Mouse (Mus musculus): Measurements from ENCODE around the gene Olfr510. TPM values are rescaled to one million over a fixed set of nuclear protein-coding genes. Genes with fewer than 3 reads are reported as not detected.

The Olfr510 gene
- not detected for polyA plus RNA-seq (2014; fragmentation: Illumina TruSeq; extraction: RNeasy Lipid Tissue Mini Kit (QIAGEN cat#74804); ENCODE audit: low read depth, low replicate concordance)

DNA sequence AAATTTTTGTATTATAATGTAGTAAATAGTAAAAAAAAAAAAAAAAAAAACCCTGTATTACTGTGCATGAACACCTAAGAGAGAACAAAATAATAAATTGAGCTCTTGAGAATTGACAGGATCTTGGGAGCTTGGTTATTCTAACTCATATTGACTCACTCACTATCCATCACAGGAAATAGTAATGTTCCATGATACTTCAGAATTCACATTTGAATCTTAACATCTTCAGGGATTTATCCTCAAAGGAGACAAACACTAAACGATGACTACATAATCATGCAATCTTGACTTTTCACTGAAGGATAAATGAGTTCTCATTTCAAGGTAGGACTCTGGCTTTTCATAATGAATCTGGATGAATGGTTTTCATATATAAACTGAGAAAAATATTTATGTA, at the start of gene Olfr510:
TSS of gene Olfr510 (plus strand) at position 301 of the 400 bp plus-strand sequence.

GRCm38 (mm10) chr7:108621514-108621913, 44.7 kb upstream of the Olfr510 start, which contains the start of gene Olfr507:
Gene Olfr507, plus strand, starts transcription at chr7:108621814.

DNA sequence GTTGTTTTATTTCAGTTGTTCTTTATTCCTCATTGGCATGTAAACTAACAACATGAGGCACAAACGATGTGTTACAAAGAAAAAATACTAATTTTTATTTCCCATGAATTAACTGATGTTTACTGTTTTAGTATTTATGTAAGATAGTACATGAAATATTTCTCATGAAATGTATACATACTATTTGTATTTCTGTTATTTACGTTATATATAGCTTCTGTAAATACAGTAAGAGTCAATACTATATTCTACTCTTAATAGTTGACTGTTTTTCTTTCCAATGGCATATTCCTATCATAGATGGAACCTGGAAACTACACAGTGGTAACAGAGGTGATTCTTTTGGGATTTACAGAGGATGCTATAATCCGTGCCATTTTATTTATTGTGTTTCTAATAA, 36.5 kb upstream of the Olfr510 start, which contains the start of gene Olfr508:
TSS of gene Olfr508 (plus strand) at position 301 of the 400 bp plus-strand sequence.

DNA sequence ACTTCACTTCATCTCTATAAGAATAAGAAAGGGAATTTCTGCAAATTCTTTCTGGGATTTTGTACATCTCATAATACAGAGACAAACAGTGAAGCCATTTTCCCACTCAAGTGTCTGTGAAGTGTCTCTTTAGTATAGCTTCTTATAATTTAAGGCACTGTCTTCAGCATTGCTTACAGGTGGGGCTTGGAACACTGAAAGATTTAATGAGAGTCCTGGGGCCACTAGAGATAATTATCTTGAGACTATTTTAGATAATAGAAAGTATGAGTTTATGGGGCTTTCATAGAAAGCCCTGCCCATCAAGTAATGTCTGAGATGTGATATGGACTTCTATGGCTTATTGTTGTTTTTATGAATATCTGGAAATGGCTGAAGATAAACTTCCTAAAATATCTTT, 14.4 kb upstream of the Olfr510 start, which contains the start of gene Olfr509:
TSS of gene Olfr509 (minus strand) at position 101 of the 400 bp plus-strand sequence.

DNA sequence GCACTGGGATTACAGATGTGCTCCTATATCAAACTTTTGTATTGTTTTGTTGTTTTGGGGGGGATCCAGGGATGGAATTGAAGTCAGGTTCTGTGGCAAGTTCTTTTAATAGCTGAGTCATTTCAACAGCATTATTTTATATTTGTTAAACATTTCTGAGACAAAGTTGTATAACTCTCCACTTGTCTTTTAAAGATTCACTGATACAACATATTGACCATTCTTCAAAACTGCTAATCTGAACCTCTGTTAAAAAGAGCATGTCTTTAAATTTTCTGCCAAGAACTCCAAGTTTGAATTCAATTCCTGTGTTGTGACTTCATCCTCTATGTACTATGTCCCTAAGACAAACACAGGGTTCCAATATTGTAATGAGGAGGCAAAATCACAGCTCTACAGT, 46.8 kb downstream of the Olfr510 start, which contains the start of gene Olfr512:
TSS of gene Olfr512 (plus strand) at position 301 of the 400 bp plus-strand sequence.

Other genes starting within 250 kb of the Olfr510 start
- gene Olfr497, start 246.0 kb upstream of the Olfr510 start, polyA plus RNA-seq (2014; fragmentation: Illumina TruSeq; extraction: RNeasy Lipid Tissue Mini Kit (QIAGEN cat#74804); ENCODE audit: low read depth, low replicate concordance), result not detected
- not detected for gene Olfr498, start 201.1 kb upstream of the Olfr510 start, polyA plus RNA-seq (2014; fragmentation: Illumina TruSeq; extraction: RNeasy Lipid Tissue Mini Kit (QIAGEN cat#74804); ENCODE audit: low read depth, low replicate concordance)
- gene Olfr502, start 141.4 kb upstream of the Olfr510 start, polyA plus RNA-seq (2014; fragmentation: Illumina TruSeq; extraction: RNeasy Lipid Tissue Mini Kit (QIAGEN cat#74804); ENCODE audit: low read depth, low replicate concordance), result not detected
- gene Olfr503, start 121.9 kb upstream of the Olfr510 start, polyA plus RNA-seq (2014; fragmentation: Illumina TruSeq; extraction: RNeasy Lipid Tissue Mini Kit (QIAGEN cat#74804); ENCODE audit: low read depth, low replicate concordance), result not detected
- not detected for gene Olfr504, start 100.6 kb upstream of the Olfr510 start, polyA plus RNA-seq (2014; fragmentation: Illumina TruSeq; extraction: RNeasy Lipid Tissue Mini Kit (QIAGEN cat#74804); ENCODE audit: low read depth, low replicate concordance)
- not detected for gene Olfr506, start 55.6 kb upstream of the Olfr510 start, polyA plus RNA-seq (2014; fragmentation: Illumina TruSeq; extraction: RNeasy Lipid Tissue Mini Kit (QIAGEN cat#74804); ENCODE audit: low read depth, low replicate concordance)
- gene Olfr507, start 44.6 kb upstream of the Olfr510 start, polyA plus RNA-seq (2014; fragmentation: Illumina TruSeq; extraction: RNeasy Lipid Tissue Mini Kit (QIAGEN cat#74804); ENCODE audit: low read depth, low replicate concordance), result not detected
- not detected for gene Olfr508, start 36.4 kb upstream of the Olfr510 start, polyA plus RNA-seq (2014; fragmentation: Illumina TruSeq; extraction: RNeasy Lipid Tissue Mini Kit (QIAGEN cat#74804); ENCODE audit: low read depth, low replicate concordance)
- gene Olfr509, start 14.5 kb upstream of the Olfr510 start, polyA plus RNA-seq (2014; fragmentation: Illumina TruSeq; extraction: RNeasy Lipid Tissue Mini Kit (QIAGEN cat#74804); ENCODE audit: low read depth, low replicate concordance), result not detected
- gene Olfr512, start 46.9 kb downstream of the Olfr510 start, polyA plus RNA-seq (2014; fragmentation: Illumina TruSeq; extraction: RNeasy Lipid Tissue Mini Kit (QIAGEN cat#74804); ENCODE audit: low read depth, low replicate concordance), result not detected
- not detected for gene Olfr513, start 84.6 kb downstream of the Olfr510 start, polyA plus RNA-seq (2014; fragmentation: Illumina TruSeq; extraction: RNeasy Lipid Tissue Mini Kit (QIAGEN cat#74804); ENCODE audit: low read depth, low replicate concordance)
- not detected for gene Olfr514, start 159.6 kb downstream of the Olfr510 start, polyA plus RNA-seq (2014; fragmentation: Illumina TruSeq; extraction: RNeasy Lipid Tissue Mini Kit (QIAGEN cat#74804); ENCODE audit: low read depth, low replicate concordance)
- not detected for gene Olfr516, start 184.1 kb downstream of the Olfr510 start, polyA plus RNA-seq (2014; fragmentation: Illumina TruSeq; extraction: RNeasy Lipid Tissue Mini Kit (QIAGEN cat#74804); ENCODE audit: low read depth, low replicate concordance)
- not detected for gene Olfr517, start 206.0 kb downstream of the Olfr510 start, polyA plus RNA-seq (2014; fragmentation: Illumina TruSeq; extraction: RNeasy Lipid Tissue Mini Kit (QIAGEN cat#74804); ENCODE audit: low read depth, low replicate concordance)
- gene Olfr518, start 218.6 kb downstream of the Olfr510 start, polyA plus RNA-seq (2014; fragmentation: Illumina TruSeq; extraction: RNeasy Lipid Tissue Mini Kit (QIAGEN cat#74804); ENCODE audit: low read depth, low replicate concordance), result not detected
- gene Olfr519, start 228.0 kb downstream of the Olfr510 start, polyA plus RNA-seq (2014; fragmentation: Illumina TruSeq; extraction: RNeasy Lipid Tissue Mini Kit (QIAGEN cat#74804); ENCODE audit: low read depth, low replicate concordance), result not detected